Mouse (Mus musculus) liver, postnatal 0 days (tissue): ENCODE results near the gene Marveld1.

Experiments used
- CTCF ChIP-seq: sonication (generic); IDR thresholded peaks from 2 replicates; pipeline ENCODE4 v1.5.1; 2016; ENCODE audit warnings: antibody characterized with exemption, low read depth
- EP300 ChIP-seq: IDR thresholded peaks from 2 replicates; pipeline ENCODE4 v1.6.1; 2016; ENCODE audit warnings: antibody characterized with exemption, low read depth, mild to moderate bottlenecking

DNA sequence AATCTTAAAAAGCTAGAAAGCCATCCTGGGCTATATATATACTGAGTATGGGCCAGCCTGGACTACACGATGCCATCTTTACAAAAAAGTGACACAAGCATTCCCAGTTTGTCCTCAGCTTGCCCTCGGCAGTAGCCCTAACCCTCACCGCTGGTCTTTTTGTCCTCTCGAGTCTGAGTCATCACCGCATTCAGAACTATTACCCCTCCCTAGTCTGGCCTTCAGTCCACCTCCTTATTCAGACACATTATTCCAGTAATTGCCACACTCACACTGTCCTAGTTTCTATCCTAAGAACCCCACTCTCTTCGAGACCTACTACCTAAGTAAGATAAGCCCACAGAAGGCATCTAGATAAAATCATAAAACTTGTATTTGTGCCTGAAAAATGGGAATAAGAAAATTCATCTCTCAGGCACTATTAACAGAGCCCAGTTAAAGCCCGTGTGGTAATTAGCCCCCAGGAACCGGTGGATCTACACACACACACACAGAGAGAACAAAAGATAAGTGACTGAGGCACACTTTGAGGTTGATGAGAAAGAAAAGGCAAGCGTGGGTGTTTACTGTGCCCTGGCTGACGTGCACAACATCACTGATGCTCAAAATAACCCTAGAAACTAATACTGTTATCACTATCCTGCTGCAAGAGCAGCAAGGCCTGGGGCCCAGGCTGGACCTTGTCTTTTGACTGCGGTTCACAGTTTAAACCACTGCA is 21.5 kb upstream of the Marveld1 start:
- TF ChIP-seq CTCF: no peak
- TF ChIP-seq EP300: no peak
